Mouse (Mus musculus) lung, embryonic 14.5 days (tissue): Measurements from ENCODE around the gene Evi5l. TPM values are rescaled to one million over a fixed set of nuclear protein-coding genes. Genes with fewer than 3 reads are reported as not detected.

ENCODE experiments used
- ATAC-seq: fragments of 200-750 bp; cut with Nextera tagmentation; 2 replicates; pipeline ENCODE4 v1.8.0; 2017; ENCODE audit warnings: mild to moderate bottlenecking, moderate TSS enrichment, moderate library complexity; ENCODE audit not compliant: insufficient read depth
- DNase-seq: peaks from one replicate; pipeline ENCODE4 v3.0.0-alpha.2; 2015
- H3K27ac ChIP-seq: fragments of 300-500 bp; sonication (generic); 2 replicates; pipeline ENCODE4 v1.5.1; 2014; ENCODE audit warnings: low read depth, mild to moderate bottlenecking, moderate library complexity
- H3K27me3 ChIP-seq: fragments of 300-500 bp; sonication (generic); 2 replicates; pipeline ENCODE4 v1.6.1; 2014; ENCODE audit warnings: low read length, control low read depth; ENCODE audit not compliant: insufficient read depth
- H3K36me3 ChIP-seq: fragments of 300-500 bp; sonication (generic); 2 replicates; pipeline ENCODE4 v1.6.1; 2014; ENCODE audit warnings: control low read depth; ENCODE audit not compliant: insufficient read depth
- H3K4me1 ChIP-seq: fragments of 300-500 bp; sonication (generic); 2 replicates; pipeline ENCODE4 v1.6.1; 2014; ENCODE audit warnings: antibody characterized with exemption, control low read depth; ENCODE audit not compliant: insufficient read depth
- H3K4me2 ChIP-seq: fragments of 300-500 bp; sonication (generic); 2 replicates; pipeline ENCODE4 v1.6.1; 2014; ENCODE audit warnings: mild to moderate bottlenecking
- H3K4me3 ChIP-seq: fragments of 300-500 bp; sonication (generic); 2 replicates; pipeline ENCODE4 v1.5.1; 2014; ENCODE audit warnings: low read depth, low read length
- H3K9ac ChIP-seq: fragments of 300-500 bp; sonication (generic); 2 replicates; pipeline ENCODE4 v1.6.1; 2014
- H3K9me3 ChIP-seq: fragments of 300-500 bp; sonication (generic); 2 replicates; pipeline ENCODE4 v1.6.1; 2016; ENCODE audit warnings: low read depth, low read length, control low read depth
- CTCF ChIP-seq: IDR thresholded peaks from 2 replicates; pipeline ENCODE4 v1.5.1; 2016; ENCODE audit warnings: antibody characterized with exemption, low read depth
- WGBS: fragments of 180-500 bp; shearing (Covaris S2); extraction: QIAGEN DNeasy Blood & Tissue Kit; methylation state at CpG from one replicate; pipeline ENCODE4 v1.1.7; 2014; 5-methylcytosine and 5-hydroxymethylcytosine counted together
- polyA plus RNA-seq: library from polyadenylated mRNA; unstranded; fragments of >200 nt; fragmentation: Nextera tagmentation; extraction: Ambion mirVana; gene quantifications from 2 replicates; pipeline ENCODE4 v1.2.1, GENCODE M21; 2014

Gene Evi5l
- polyA plus RNA-seq, 1 experiment from 2014 or later, result 26.8 TPM

GRCm38 (mm10) chr8:4258678-4259077, 92.3 kb downstream of the Evi5l start:
- Histone ChIP-seq H3K36me3 (peaks cover 72% of the 10 kb centered on the region), H3K4me1 (no peaks in the 10 kb centered on the region), H3K27me3 (no peaks in the 10 kb centered on the region), H3K4me3 (peak overlapping the region; percentile 82), H3K27ac (peak overlapping the region; percentile 83), H3K9me3 (no peaks in the 10 kb centered on the region), H3K9ac (peak overlapping the region; percentile 85), H3K4me2 (peak overlapping the region; percentile 77)
- WGBS, result under 1% methylated on average over 32 of the region's 32 CpGs
- DNase-seq (no peak), ATAC-seq (peak; percentile 77)
- TF ChIP-seq CTCF, result no peak

GRCm38 (mm10) chr8:4259125-4259804, 92.9 kb downstream of the Evi5l start, which contains the start of gene Ctxn1:
Gene Ctxn1 (minus strand): TSS chr8:4259274.
- DNase-seq, result peak; percentile 95
- Histone ChIP-seq H3K36me3 (peaks cover 78% of the 10 kb centered on the region), H3K9me3 (no peaks in the 10 kb centered on the region), H3K27me3 (no peaks in the 10 kb centered on the region), H3K4me3 (peak within 1 kb of the TSS; percentile 82), H3K27ac (peak within 1 kb of the TSS; percentile 83), H3K4me2 (peak within 1 kb of the TSS; percentile 77), H3K4me1 (no peaks in the 10 kb centered on the region), H3K9ac (peak within 1 kb of the TSS; percentile 85)
- TF ChIP-seq CTCF, result no peak
- WGBS, result 7% methylated on average over 29 of the region's 33 CpGs
- ATAC-seq, result peak; percentile 90

GRCm38 (mm10) chr8:4259805-4260170, 93.4 kb downstream of the Evi5l start:
- 81% methylated on average over 4 of the region's 4 CpGs for WGBS
- DNase-seq, result no peak
- H3K9ac ChIP-seq, result 0 out of 2 replicates have a peak overlapping the region, but pooled peaks have one; percentile 85

More at GRCm38 (mm10) chr8:4259805-4260170, 93.4 kb downstream of the Evi5l start:
- Histone ChIP-seq H3K27me3 (no peaks in the 10 kb centered on the region), H3K4me1 (no peaks in the 10 kb centered on the region), H3K4me3 (no peak overlapping the region), H3K4me2 (no peak overlapping the region), H3K36me3 (peaks cover 78% of the 10 kb centered on the region), H3K9me3 (no peaks in the 10 kb centered on the region), H3K27ac (peak overlapping the region; percentile 83; the same call in 1 of the 2 replicates)
- no peak for ATAC-seq
- TF ChIP-seq CTCF, result no peak

Other genes with a start within 250 kb of the Evi5l start
- gene Cd209b, start 239.7 kb upstream of the Evi5l start, polyA plus RNA-seq, result not detected in 2 replicates
- gene Cd209c, start 211.8 kb upstream of the Evi5l start, polyA plus RNA-seq, result 0.42 and 0.53 TPM in 2 replicates
- not detected in 2 replicates for gene Cd209f, start 60.7 kb upstream of the Evi5l start, polyA plus RNA-seq
- not detected in 2 replicates for gene Cd209g, start 32.5 kb upstream of the Evi5l start, polyA plus RNA-seq
- gene Prr36, start 50.9 kb downstream of the Evi5l start, polyA plus RNA-seq, result 9.7 TPM in 2 replicates
- 1.9 and 2.3 TPM in 2 replicates for gene Lrrc8e, start 60.3 kb downstream of the Evi5l start, polyA plus RNA-seq
- 16.2 and 20.9 TPM in 2 replicates for gene Map2k7, start 72.2 kb downstream of the Evi5l start, polyA plus RNA-seq
- gene Gm49320, start 72.3 kb downstream of the Evi5l start, polyA plus RNA-seq, result 1.2 and 1.5 TPM in 2 replicates
- 2.0 and 3.2 TPM in 2 replicates for gene Tgfbr3l, start 81.6 kb downstream of the Evi5l start, polyA plus RNA-seq
- gene Snapc2, start 86.5 kb downstream of the Evi5l start, polyA plus RNA-seq, result 60.6 and 63.5 TPM in 2 replicates
- gene Ctxn1, start 92.7 kb downstream of the Evi5l start, polyA plus RNA-seq, result 65.7 and 80.7 TPM in 2 replicates
- 74.9 and 77.0 TPM in 2 replicates for gene Timm44, start 109.3 kb downstream of the Evi5l start, polyA plus RNA-seq
- gene Ccl25, start 158.6 kb downstream of the Evi5l start, polyA plus RNA-seq, result 16.2 and 16.4 TPM in 2 replicates
- gene Elavl1, start 158.8 kb downstream of the Evi5l start, polyA plus RNA-seq, result 307 and 319 TPM in 2 replicates